Mouse (Mus musculus) macrophage (primary cell): ENCODE results near the gene Mphosph6. TPM values are rescaled to one million over a fixed set of nuclear protein-coding genes. Genes with fewer than 3 reads are reported as not detected.

Source experiments
- H3K27ac ChIP-seq: fragments of 350-480 bp; formaldehyde crosslinking; 2 replicates; pipeline ENCODE4 v1.9.0; 2021
- H3K36me3 ChIP-seq: fragments of 350-480 bp; formaldehyde crosslinking; 2 replicates; pipeline ENCODE4 v1.9.0; 2021; ENCODE audit errors: inconsistent target
- H3K4me3 ChIP-seq: fragments of 350-480 bp; formaldehyde crosslinking; 2 replicates; pipeline ENCODE4 v1.9.0; 2021; ENCODE audit errors: inconsistent target
- H3K79me2 ChIP-seq: fragments of 350-480 bp; formaldehyde crosslinking; 2 replicates; pipeline ENCODE4 v1.9.0; 2021; ENCODE audit errors: inconsistent target
- WGBS: methylation state at CpG from one replicate; pipeline ENCODE4 v1.1.7; 2026; ENCODE audit warnings: inconsistent platforms; ENCODE audit not compliant: missing documents; 5-methylcytosine and 5-hydroxymethylcytosine counted together
- polyA plus RNA-seq: library from polyadenylated mRNA; stranded (reverse); fragments of 250-400 nt; gene quantifications from 3 replicates; pipeline ENCODE4 v1.2.4, GENCODE M21; 2018; ENCODE audit warnings: inconsistent platforms

Gene Mphosph6
- polyA plus RNA-seq, 1 experiment from 2014 or later, result 42.3 TPM

- no peak overlapping the region for H3K27ac ChIP-seq
- H3K79me2 ChIP-seq, result no peaks in the 10 kb centered on the region
- no peak overlapping the region for H3K4me3 ChIP-seq
- WGBS, result 69% methylated on average over 6 of the region's 6 CpGs
- H3K36me3 ChIP-seq, result no peaks in the 10 kb centered on the region
These were observed 20.2 kb downstream of the Mphosph6 start for GRCm38 (mm10) chr8:117781375-117782129.

GRCm38 (mm10) chr8:117779344-117779743 is 22.4 kb downstream of the Mphosph6 start:
- WGBS, result 86% methylated on average over 6 of the region's 6 CpGs
- H3K36me3 ChIP-seq, result no peaks in the 10 kb centered on the region
- no peak overlapping the region for H3K27ac ChIP-seq
- no peaks in the 10 kb centered on the region for H3K79me2 ChIP-seq
- H3K4me3 ChIP-seq, result no peak overlapping the region

GRCm38 (mm10) chr8:117778531-117779322 is 23.0 kb downstream of the Mphosph6 start:
- Histone ChIP-seq H3K27ac (no peak overlapping the region), H3K4me3 (no peak overlapping the region)

GRCm38 (mm10) chr8:117776075-117776474 is 25.7 kb downstream of the Mphosph6 start:
- 46% methylated on average over 10 of the region's 10 CpGs for WGBS
- no peaks in the 10 kb centered on the region for H3K79me2 ChIP-seq
- no peaks in the 10 kb centered on the region for H3K36me3 ChIP-seq
- no peak overlapping the region for H3K27ac ChIP-seq
- no peak overlapping the region for H3K4me3 ChIP-seq

More at GRCm38 (mm10) chr8:117778531-117779322, 23.0 kb downstream of the Mphosph6 start:
- WGBS, result 86% methylated on average over 10 of the region's 11 CpGs
- no peaks in the 10 kb centered on the region for H3K79me2 ChIP-seq
- no peaks in the 10 kb centered on the region for H3K36me3 ChIP-seq

- Histone ChIP-seq H3K4me3 (no peak overlapping the region), H3K79me2 (no peaks in the 10 kb centered on the region), H3K27ac (no peak overlapping the region), H3K36me3 (no peaks in the 10 kb centered on the region)
- 74% methylated on average over 10 of the region's 10 CpGs for WGBS
These were observed 26.1 kb downstream of the Mphosph6 start for GRCm38 (mm10) chr8:117775626-117776025.

- 27% methylated on average over 2 of the region's 2 CpGs for WGBS
- Histone ChIP-seq H3K27ac (no peak overlapping the region), H3K79me2 (no peaks in the 10 kb centered on the region), H3K36me3 (no peaks in the 10 kb centered on the region), H3K4me3 (no peak overlapping the region)
These were observed 29.1 kb downstream of the Mphosph6 start for GRCm38 (mm10) chr8:117772597-117772996.

- H3K27ac ChIP-seq, result no peak overlapping the region
- WGBS, result 69% methylated on average over 2 of the region's 2 CpGs
- H3K36me3 ChIP-seq, result no peaks in the 10 kb centered on the region
- no peak overlapping the region for H3K4me3 ChIP-seq
- no peaks in the 10 kb centered on the region for H3K79me2 ChIP-seq
These were observed 29.6 kb downstream of the Mphosph6 start for GRCm38 (mm10) chr8:117772126-117772525.

- 89% methylated on average over 9 of the region's 9 CpGs for WGBS
- Histone ChIP-seq H3K79me2 (no peaks in the 10 kb centered on the region), H3K36me3 (no peaks in the 10 kb centered on the region), H3K4me3 (no peak overlapping the region), H3K27ac (no peak overlapping the region)
These were observed 30.5 kb downstream of the Mphosph6 start for GRCm38 (mm10) chr8:117771115-117771836.

GRCm38 (mm10) chr8:117768971-117769370 is 32.8 kb downstream of the Mphosph6 start:
- 92% methylated on average over 5 of the region's 7 CpGs for WGBS

GRCm38 (mm10) chr8:117765947-117766346 is 35.8 kb downstream of the Mphosph6 start:
- H3K79me2 ChIP-seq, result no peaks in the 10 kb centered on the region
- no peak overlapping the region for H3K4me3 ChIP-seq
- H3K36me3 ChIP-seq, result no peaks in the 10 kb centered on the region
- 77% methylated on average over 5 of the region's 5 CpGs for WGBS
- no peak overlapping the region for H3K27ac ChIP-seq

More at GRCm38 (mm10) chr8:117768971-117769370, 32.8 kb downstream of the Mphosph6 start:
- Histone ChIP-seq H3K36me3 (no peaks in the 10 kb centered on the region), H3K79me2 (no peaks in the 10 kb centered on the region), H3K4me3 (no peak overlapping the region), H3K27ac (no peak overlapping the region)

- Histone ChIP-seq H3K79me2 (no peaks in the 10 kb centered on the region), H3K4me3 (no peak overlapping the region), H3K27ac (no peak overlapping the region), H3K36me3 (no peaks in the 10 kb centered on the region)
- 86% methylated on average over 4 of the region's 4 CpGs for WGBS
These were observed 37.1 kb downstream of the Mphosph6 start for GRCm38 (mm10) chr8:117764625-117765024.

- no peaks in the 10 kb centered on the region for H3K79me2 ChIP-seq
- 88% methylated on average over 6 of the region's 6 CpGs for WGBS
These were observed 39.0 kb downstream of the Mphosph6 start for GRCm38 (mm10) chr8:117762776-117763175.

GRCm38 (mm10) chr8:117757900-117758299 is 43.8 kb downstream of the Mphosph6 start:
- WGBS, result 73% methylated on average over 11 of the region's 11 CpGs
- Histone ChIP-seq H3K4me3 (no peak overlapping the region), H3K36me3 (no peaks in the 10 kb centered on the region), H3K27ac (no peak overlapping the region), H3K79me2 (no peaks in the 10 kb centered on the region)

More at GRCm38 (mm10) chr8:117762776-117763175, 39.0 kb downstream of the Mphosph6 start:
- H3K36me3 ChIP-seq, result no peaks in the 10 kb centered on the region
- no peak overlapping the region for H3K27ac ChIP-seq
- no peak overlapping the region for H3K4me3 ChIP-seq

- 82% methylated on average over 2 of the region's 2 CpGs for WGBS
- H3K4me3 ChIP-seq, result no peak overlapping the region
These were observed 52.3 kb downstream of the Mphosph6 start for GRCm38 (mm10) chr8:117749436-117749835.

More at GRCm38 (mm10) chr8:117749436-117749835, 52.3 kb downstream of the Mphosph6 start:
- H3K27ac ChIP-seq, result no peak overlapping the region
- no peaks in the 10 kb centered on the region for H3K79me2 ChIP-seq
- no peaks in the 10 kb centered on the region for H3K36me3 ChIP-seq
